Mouse (Mus musculus) heart, embryonic 16.5 days (tissue): Measurements from ENCODE around the gene Barhl1. TPM values are rescaled to one million over a fixed set of nuclear protein-coding genes. Genes with fewer than 3 reads are reported as not detected.

Experiments
- ATAC-seq: fragments of 200-750 bp; cut with Nextera tagmentation; replicated peaks from 2 replicates; pipeline ENCODE4 v1.8.0; 2017; ENCODE audit warnings: moderate number of reproducible peaks; ENCODE audit not compliant: insufficient read depth, low FRiP score; ENCODE audit errors: extremely low read depth
- H3K27ac ChIP-seq: fragments of 300-500 bp; sonication (generic); 2 replicates; pipeline ENCODE4 v1.5.1; 2014; ENCODE audit warnings: mild to moderate bottlenecking, low read length, control low read depth, moderate library complexity
- H3K27me3 ChIP-seq: fragments of 300-500 bp; sonication (generic); 2 replicates; pipeline ENCODE4 v1.6.1; 2014; ENCODE audit warnings: low read length, mixed read lengths; ENCODE audit not compliant: control insufficient read depth, insufficient read depth
- H3K36me3 ChIP-seq: fragments of 300-500 bp; sonication (generic); 2 replicates; pipeline ENCODE4 v1.6.1; 2014; ENCODE audit not compliant: control insufficient read depth, insufficient read depth
- H3K4me1 ChIP-seq: fragments of 300-500 bp; sonication (generic); 2 replicates; pipeline ENCODE4 v1.6.1; 2014; ENCODE audit warnings: low read length, mixed read lengths; ENCODE audit not compliant: control insufficient read depth, insufficient read depth
- H3K4me2 ChIP-seq: fragments of 300-500 bp; sonication (generic); 2 replicates; pipeline ENCODE4 v1.6.1; 2014; ENCODE audit warnings: low read depth, mild to moderate bottlenecking, control low read depth, low read length
- H3K4me3 ChIP-seq: fragments of 300-500 bp; sonication (generic); 2 replicates; pipeline ENCODE4 v1.5.1; 2014; ENCODE audit warnings: mild to moderate bottlenecking, control low read depth, low read length
- H3K9ac ChIP-seq: fragments of 300-500 bp; sonication (generic); 2 replicates; pipeline ENCODE4 v1.6.1; 2014; ENCODE audit warnings: low read length, control low read depth
- H3K9me3 ChIP-seq: fragments of 300-500 bp; sonication (generic); replicated peaks from 2 replicates; pipeline ENCODE4 v1.6.1; 2016; ENCODE audit warnings: low read length; ENCODE audit not compliant: control insufficient read depth
- WGBS: fragments of 180-500 bp; shearing (Covaris S2); extraction: QIAGEN DNeasy Blood & Tissue Kit; methylation state at CpG from one replicate; pipeline ENCODE4 v1.1.7; 2014; 5-methylcytosine and 5-hydroxymethylcytosine counted together
- polyA plus RNA-seq: library from polyadenylated mRNA; unstranded; fragments of >200 nt; fragmentation: Nextera tagmentation; extraction: Ambion mirVana; gene quantifications from 2 replicates; pipeline ENCODE4 v1.2.1, GENCODE M21; 2015

The Barhl1 gene
- polyA plus RNA-seq: not detected in 2 replicates

- Histone ChIP-seq H3K4me1 (no peaks in the 10 kb centered on the region), H3K36me3 (no peaks in the 10 kb centered on the region), H3K9me3 (no peaks in the 10 kb centered on the region), H3K4me3 (peak within 1 kb of the TSS; percentile 3), H3K4me2 (peak within 1 kb of the TSS; percentile 32; the same call in 1 of the 2 replicates), H3K27me3 (peaks cover 90% of the 10 kb centered on the region), H3K9ac (no peak within 1 kb of the TSS), H3K27ac (no peak within 1 kb of the TSS)
- WGBS: 4% methylated on average over 18 of the region's 18 CpGs
- ATAC-seq: no peak
Observed at GRCm38 (mm10) chr2:28916513-28916865, at the start of gene Barhl1. Gene Barhl1, minus strand, starts transcription at chr2:28916668.

- no peak overlapping the region for H3K4me2 ChIP-seq
- peak; percentile 63; the same call in 1 of the 2 replicates for ATAC-seq
- peak overlapping the region; percentile 36; the same call in 1 of the 2 replicates for H3K27ac ChIP-seq
- H3K36me3 ChIP-seq: no peaks in the 10 kb centered on the region
- H3K4me1 ChIP-seq: no peaks in the 10 kb centered on the region
- H3K27me3 ChIP-seq: no peaks in the 10 kb centered on the region
- no peak overlapping the region for H3K9ac ChIP-seq
- H3K4me3 ChIP-seq: no peak overlapping the region
- WGBS: 50% methylated on average over 6 of the region's 6 CpGs
- no peaks in the 10 kb centered on the region for H3K9me3 ChIP-seq
Observed at GRCm38 (mm10) chr2:28963565-28963964, 47.1 kb upstream of the Barhl1 start.

- Histone ChIP-seq H3K4me2 (no peak overlapping the region), H3K9me3 (no peaks in the 10 kb centered on the region), H3K27ac (no peak overlapping the region), H3K4me3 (no peak overlapping the region), H3K9ac (no peak overlapping the region), H3K27me3 (0 out of 2 replicates have a peak, but pooled peaks cover 2% of the 10 kb centered on the region), H3K4me1 (no peaks in the 10 kb centered on the region), H3K36me3 (no peaks in the 10 kb centered on the region)
- no peak for ATAC-seq
- 63% methylated on average over 5 of the region's 5 CpGs for WGBS
Observed at GRCm38 (mm10) chr2:28961636-28962035, 45.2 kb upstream of the Barhl1 start.

GRCm38 (mm10) chr2:28961024-28961585, 44.6 kb upstream of the Barhl1 start:
- Histone ChIP-seq H3K9me3 (no peaks in the 10 kb centered on the region), H3K4me1 (no peaks in the 10 kb centered on the region), H3K27me3 (0 out of 2 replicates have a peak, but pooled peaks cover 3% of the 10 kb centered on the region), H3K4me3 (no peak overlapping the region), H3K36me3 (no peaks in the 10 kb centered on the region), H3K27ac (no peak overlapping the region), H3K9ac (no peak overlapping the region), H3K4me2 (no peak overlapping the region)
- ATAC-seq: no peak
- 69% methylated on average over 15 of the region's 15 CpGs for WGBS

GRCm38 (mm10) chr2:28956874-28957273, 40.4 kb upstream of the Barhl1 start:
- 77% methylated on average over 4 of the region's 4 CpGs for WGBS
- H3K27me3 ChIP-seq: 0 out of 2 replicates have a peak, but pooled peaks cover 3% of the 10 kb centered on the region
- no peak overlapping the region for H3K4me2 ChIP-seq
- no peaks in the 10 kb centered on the region for H3K4me1 ChIP-seq
- H3K27ac ChIP-seq: no peak overlapping the region
- no peak for ATAC-seq
- no peaks in the 10 kb centered on the region for H3K36me3 ChIP-seq
- no peak overlapping the region for H3K4me3 ChIP-seq
- no peak overlapping the region for H3K9ac ChIP-seq
- H3K9me3 ChIP-seq: no peaks in the 10 kb centered on the region

- Histone ChIP-seq H3K9ac (no peak overlapping the region), H3K36me3 (no peaks in the 10 kb centered on the region), H3K27me3 (0 out of 2 replicates have a peak, but pooled peaks cover 7% of the 10 kb centered on the region), H3K4me2 (no peak overlapping the region), H3K4me1 (no peaks in the 10 kb centered on the region), H3K4me3 (no peak overlapping the region), H3K27ac (no peak overlapping the region), H3K9me3 (no peaks in the 10 kb centered on the region)
- ATAC-seq: no peak
- WGBS: 76% methylated on average over 9 of the region's 9 CpGs
Observed at GRCm38 (mm10) chr2:28954595-28954994, 38.1 kb upstream of the Barhl1 start.

GRCm38 (mm10) chr2:28952981-28953380, 36.5 kb upstream of the Barhl1 start:
- Histone ChIP-seq H3K4me3 (no peak overlapping the region), H3K4me1 (no peaks in the 10 kb centered on the region), H3K27ac (no peak overlapping the region), H3K9me3 (no peaks in the 10 kb centered on the region), H3K36me3 (no peaks in the 10 kb centered on the region), H3K9ac (no peak overlapping the region), H3K4me2 (no peak overlapping the region), H3K27me3 (0 out of 2 replicates have a peak, but pooled peaks cover 10% of the 10 kb centered on the region)
- no peak for ATAC-seq
- WGBS: 59% methylated on average over 8 of the region's 8 CpGs

GRCm38 (mm10) chr2:28946312-28946711, 29.8 kb upstream of the Barhl1 start:
- Histone ChIP-seq H3K27me3 (0 out of 2 replicates have a peak, but pooled peaks cover 9% of the 10 kb centered on the region), H3K9me3 (no peaks in the 10 kb centered on the region), H3K27ac (no peak overlapping the region), H3K4me1 (no peaks in the 10 kb centered on the region), H3K4me3 (no peak overlapping the region), H3K36me3 (no peaks in the 10 kb centered on the region), H3K9ac (no peak overlapping the region), H3K4me2 (no peak overlapping the region)
- no peak for ATAC-seq
- WGBS: 64% methylated on average over 3 of the region's 3 CpGs

GRCm38 (mm10) chr2:28945388-28945787, 28.9 kb upstream of the Barhl1 start:
- Histone ChIP-seq H3K9ac (no peak overlapping the region), H3K27ac (no peak overlapping the region), H3K27me3 (0 out of 2 replicates have a peak, but pooled peaks cover 8% of the 10 kb centered on the region), H3K36me3 (no peaks in the 10 kb centered on the region), H3K4me2 (no peak overlapping the region), H3K4me1 (no peaks in the 10 kb centered on the region), H3K4me3 (no peak overlapping the region), H3K9me3 (no peaks in the 10 kb centered on the region)
- ATAC-seq: no peak
- WGBS: 69% methylated on average over 6 of the region's 6 CpGs
